Mouse (Mus musculus) kidney, postnatal 0 days (tissue): ENCODE measurements at regions not wholly inside any gene's neighbourhood (a gene's known extent, or its start where the extent isn't known, plus 50 kb on each side); places are given as distances from the start of the nearest gene placed in this dataset.
A peak's percentile ranks its signal among the peaks of the same experiment; 100 is the strongest.
"Not testable (repeated sequence)": the region's sequence is repeated elsewhere in the genome, so short reads cannot be mapped to it uniquely, and the experiment has no call there.

ENCODE experiments used
- ATAC-seq: fragments of 200-750 bp; cut with Nextera tagmentation; replicated peaks from 2 replicates; pipeline ENCODE4 v1.8.0; 2017; ENCODE audit warnings: low read depth, moderate number of reproducible peaks, moderate TSS enrichment, moderate library complexity; ENCODE audit not compliant: low FRiP score
- DNase-seq: peaks from one replicate; pipeline ENCODE4 v3.0.0-alpha.2; 2016; ENCODE audit warnings: low spot score
- H3K27ac ChIP-seq: fragments of 300-500 bp; sonication (generic); 2 replicates; pipeline ENCODE4 v1.5.1; 2014; ENCODE audit warnings: mild to moderate bottlenecking
- H3K27me3 ChIP-seq: fragments of 300-500 bp; sonication (generic); 2 replicates; pipeline ENCODE4 v1.6.1; 2014; ENCODE audit warnings: low read length, mixed read lengths; ENCODE audit not compliant: insufficient read depth
- H3K36me3 ChIP-seq: fragments of 300-500 bp; sonication (generic); 2 replicates; pipeline ENCODE4 v1.6.1; 2014; ENCODE audit warnings: low read length, mixed read lengths; ENCODE audit not compliant: insufficient read depth
- H3K4me1 ChIP-seq: fragments of 300-500 bp; sonication (generic); replicated peaks from 2 replicates; pipeline ENCODE4 v1.6.1; 2014; ENCODE audit warnings: antibody characterized with exemption, low read length, mixed read lengths; ENCODE audit not compliant: insufficient read depth
- H3K4me2 ChIP-seq: fragments of 300-500 bp; sonication (generic); 2 replicates; pipeline ENCODE4 v1.6.1; 2014; ENCODE audit warnings: mild to moderate bottlenecking, low read length, moderate library complexity, mixed read lengths
- H3K4me3 ChIP-seq: fragments of 300-500 bp; sonication (generic); replicated peaks from 2 replicates; pipeline ENCODE4 v1.5.1; 2014; ENCODE audit warnings: low read depth, low read length
- H3K9ac ChIP-seq: fragments of 300-500 bp; sonication (generic); 2 replicates; pipeline ENCODE4 v1.6.1; 2014; ENCODE audit warnings: low read depth, low read length
- H3K9me3 ChIP-seq: fragments of 300-500 bp; sonication (generic); replicated peaks from 2 replicates; pipeline ENCODE4 v1.6.1; 2016; ENCODE audit warnings: low read length, inconsistent platforms, mixed read lengths
- CTCF ChIP-seq: IDR thresholded peaks from 2 replicates; pipeline ENCODE4 v1.5.1; 2016; ENCODE audit warnings: antibody characterized with exemption, low read depth, mild to moderate bottlenecking, moderate library complexity
- WGBS: fragments of 180-500 bp; shearing (Covaris S2); extraction: QIAGEN DNeasy Blood & Tissue Kit; methylation state at CpG from one replicate; pipeline ENCODE4 v1.1.7; 2014; 5-methylcytosine and 5-hydroxymethylcytosine counted together

GRCm38 (mm10) chr5:109866337-109867126, 56.7 kb upstream of the Gm15446 start:
- H3K4me1 ChIP-seq = no peaks in the 10 kb centered on the region
- no peak for TF ChIP-seq CTCF
- H3K9ac ChIP-seq = peak overlapping the region; percentile 57; the same call in 1 of the 2 replicates
- no peaks in the 10 kb centered on the region for H3K36me3 ChIP-seq
- H3K27ac ChIP-seq = peak overlapping the region; percentile 86
- peak overlapping the region; percentile 59 for H3K4me3 ChIP-seq
- no peaks in the 10 kb centered on the region for H3K9me3 ChIP-seq
- peak; percentile 97 for DNase-seq
- peak; percentile 100 for ATAC-seq
- no peaks in the 10 kb centered on the region for H3K27me3 ChIP-seq
- H3K4me2 ChIP-seq = peak overlapping the region; percentile 64
- under 1% methylated on average over 22 of the region's 22 CpGs for WGBS

- not testable (repeated sequence) for H3K27ac ChIP-seq
- DNase-seq = peak; percentile 21
- H3K9ac ChIP-seq = 0 out of 2 replicates have a peak overlapping the region, but pooled peaks have one; percentile 13
Measured at GRCm38 (mm10) chr5:109867221-109867620, 56.0 kb upstream of the Gm15446 start.

More at GRCm38 (mm10) chr5:109867221-109867620, 56.0 kb upstream of the Gm15446 start:
- ATAC-seq, H3K36me3 ChIP-seq, H3K27me3 ChIP-seq, H3K4me1 ChIP-seq, H3K9me3 ChIP-seq: not testable (repeated sequence)
- H3K4me3 ChIP-seq = peak overlapping the region; percentile 59
- H3K4me2 ChIP-seq = peak overlapping the region; percentile 64
